Mouse (Mus musculus): ENCODE measurements around the gene Ak4.

DNA sequence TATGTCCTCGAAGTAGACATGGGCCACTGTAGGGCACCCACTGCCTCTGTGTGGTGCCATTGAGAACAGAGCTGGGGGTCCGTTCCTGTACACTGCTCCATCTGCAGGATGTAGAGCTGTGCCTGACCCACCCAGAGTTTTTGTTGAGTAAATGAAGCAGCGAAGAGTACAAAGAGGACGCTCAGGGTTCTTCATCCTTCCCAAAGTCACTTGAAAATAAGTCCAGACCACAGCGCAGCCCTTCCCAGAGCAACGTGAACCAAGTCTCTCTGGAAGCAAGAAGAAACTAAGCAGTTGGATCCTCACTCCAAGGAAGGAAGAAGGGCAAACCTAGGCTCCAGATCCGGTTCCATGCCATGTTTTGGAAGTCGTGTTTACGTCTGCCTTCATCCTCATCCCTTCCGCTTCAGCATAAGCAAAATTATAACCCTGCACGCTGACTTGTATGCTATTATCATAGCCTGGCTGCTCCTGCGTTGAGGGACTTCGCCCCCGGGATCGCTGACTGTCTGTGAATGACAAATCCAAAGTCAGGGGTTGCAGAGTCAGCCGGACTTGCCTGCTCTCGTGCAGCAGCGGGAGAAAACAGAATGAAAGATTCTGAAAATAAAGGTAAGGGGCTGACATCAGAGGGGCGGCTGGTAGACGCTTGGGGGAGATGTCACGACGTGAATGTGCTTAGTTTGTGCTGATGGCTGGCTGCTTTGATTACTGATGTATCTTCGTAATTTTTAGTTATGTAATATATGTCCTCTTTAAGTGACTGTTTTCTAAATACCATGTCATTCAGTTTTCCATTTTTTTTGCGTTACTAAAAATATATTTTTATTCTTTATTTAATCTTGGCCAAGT lies 88.7 kb downstream of the Ak4 start:
- TF ChIP-seq ZNF384 (IDR thresholded peaks at IDR 0.05; ENCODE audit: low read depth, low read length) = no peak
- no peak for TF ChIP-seq CHD2 (IDR thresholded peaks at IDR 0.05; ENCODE audit: low read depth, low read length)
- TF ChIP-seq HCFC1 (IDR thresholded peaks at IDR 0.05; ENCODE audit: borderline replicate concordance, insufficient read depth, low read length) = no peak
- TF ChIP-seq ZC3H11A (IDR thresholded peaks at IDR 0.05; ENCODE audit: borderline replicate concordance, low read depth, low read length) = no peak

Data from ES-E14 (cell line).